Mouse (Mus musculus) megakaryocyte progenitor cell, adult 5-6 weeks (primary cell): Measurements from ENCODE around the gene Sftpd. TPM values are rescaled to one million over a fixed set of nuclear protein-coding genes. Genes with fewer than 3 reads are reported as not detected.

Source experiments
- total RNA-seq, 2 experiments: library from RNA; stranded (forward) in 1 of 2; stranded (reverse) in 1 of 2; fragments of 157-497, 149-512 nt in 1 of 2; fragments of 200-1000 nt in 1 of 2; gene quantifications; 2 replicates each; pipeline versions ENCODE4 v1.2.3 to v1.2.4; 2015 to 2017

Sftpd gene
- total RNA-seq, 2 experiments from 2014 or later = not detected

Other genes starting within 250 kb of the Sftpd start
- 30.7 and 36.6 TPM in 2 replicates for gene Tspan14, start 218.3 kb downstream of the Sftpd start, total RNA-seq (2015)
- 35.6 and 42.0 TPM in 2 replicates for gene Tspan14, start 218.3 kb downstream of the Sftpd start, total RNA-seq (2017)
- 10.8 and 20.4 TPM in 2 replicates for gene Fam213a, start 171.4 kb downstream of the Sftpd start, total RNA-seq (2015)
- gene Fam213a, start 171.4 kb downstream of the Sftpd start, total RNA-seq (2017) = 8.7 and 15.3 TPM in 2 replicates
- gene Dydc2, start 115.9 kb downstream of the Sftpd start, total RNA-seq (2015) = not detected in 2 replicates
- gene Dydc2, start 115.9 kb downstream of the Sftpd start, total RNA-seq (2017) = not detected in 2 replicates
- gene Dydc1, start 112.2 kb downstream of the Sftpd start, total RNA-seq (2015) = not detected in 2 replicates
- not detected in 2 replicates for gene Dydc1, start 112.2 kb downstream of the Sftpd start, total RNA-seq (2017)
- gene Mat1a, start 80.1 kb downstream of the Sftpd start, total RNA-seq (2015) = not detected in 2 replicates
- not detected in 2 replicates for gene Mat1a, start 80.1 kb downstream of the Sftpd start, total RNA-seq (2017)
- gene Sftpa1, start 53.4 kb downstream of the Sftpd start, total RNA-seq (2015) = not detected in 2 replicates
- not detected in 2 replicates for gene Sftpa1, start 53.4 kb downstream of the Sftpd start, total RNA-seq (2017)
- not detected in 2 replicates for gene Mbl1, start 33.7 kb downstream of the Sftpd start, total RNA-seq (2015)
- gene Mbl1, start 33.7 kb downstream of the Sftpd start, total RNA-seq (2017) = not detected in 2 replicates
- gene Gm2832, start 93.7 kb upstream of the Sftpd start, total RNA-seq (2015) = not detected in 2 replicates
- not detected in 2 replicates for gene Gm2832, start 93.7 kb upstream of the Sftpd start, total RNA-seq (2017)
- gene Gm5798, start 163.5 kb upstream of the Sftpd start, total RNA-seq (2015) = not detected in 2 replicates
- gene Gm5798, start 163.5 kb upstream of the Sftpd start, total RNA-seq (2017) = not detected in 2 replicates
- gene Gm7945, start 201.2 kb upstream of the Sftpd start, total RNA-seq (2015) = not detected in 2 replicates
- gene Gm7945, start 201.2 kb upstream of the Sftpd start, total RNA-seq (2017) = not detected in 2 replicates
- not detected in 2 replicates for gene Gm6482, start 223.1 kb upstream of the Sftpd start, total RNA-seq (2015)
- gene Gm6482, start 223.1 kb upstream of the Sftpd start, total RNA-seq (2017) = not detected in 2 replicates